In genomic region chr6:13380819-13381218, GRCm38 (mm10) we compare ENCODE assay signal across 34 mouse cellular contexts.
"Had no signal": no experiment of that assay in that cellular context is flagged by ENCODE, and none has a peak within 500 bp of the region (broad histone marks: within the 10 kb centered on the region; RNA-seq: fewer than 3 reads in every experiment).

No protein-coding gene starts in this region.

- H3K4me1 ChIP-seq: heart, embryonic 12.5 days; heart, embryonic 13.5 days; heart, embryonic 15.5 days; hindbrain, embryonic 10.5 days; hindbrain, embryonic 12.5 days; hindbrain, embryonic 13.5 days; hindbrain, embryonic 15.5 days; intestine, embryonic 15.5 days; kidney, embryonic 15.5 days had no signal

- H3K4me3 ChIP-seq: heart, embryonic 12.5 days; heart, embryonic 13.5 days; heart, embryonic 15.5 days; hindbrain, embryonic 10.5 days; hindbrain, embryonic 12.5 days; hindbrain, embryonic 13.5 days; hindbrain, embryonic 15.5 days; intestine, embryonic 15.5 days; kidney, embryonic 15.5 days; layer of hippocampus, adult 2 months; left cerebral cortex, adult 2 months had no signal

- ATAC-seq: hindbrain, embryonic 16.5 days; hindbrain, postnatal 0 days; inflammation-experienced regulatory T-cells, adult 6 months; intestine, embryonic 15.5 days; intestine, embryonic 16.5 days; intestine, postnatal 0 days had no signal

- H3K27me3 ChIP-seq: heart, embryonic 12.5 days; heart, embryonic 13.5 days; heart, embryonic 15.5 days; hindbrain, embryonic 12.5 days; hindbrain, embryonic 13.5 days; hindbrain, embryonic 15.5 days; intestine, embryonic 15.5 days; kidney, embryonic 15.5 days had no signal

- DNase-seq: heart, postnatal 10 days; heart, postnatal 14 days; heart, postnatal 36 days; heart, postnatal 4 days; kidney, adult 18-20 months; kidney, adult 2 months; kidney, adult 8-10 months; kidney, adult 9 months; kidney, postnatal 10 days; kidney, postnatal 14 days; kidney, postnatal 25 days; kidney, postnatal 36 days; kidney, postnatal 4 days; layer of hippocampus, adult 9-11 months; layer of hippocampus, postnatal 36 days had no signal

- H3K36me3 ChIP-seq: heart, embryonic 12.5 days; heart, embryonic 13.5 days; heart, embryonic 15.5 days; hindbrain, embryonic 10.5 days; hindbrain, embryonic 12.5 days; hindbrain, embryonic 13.5 days; hindbrain, embryonic 15.5 days; intestine, embryonic 15.5 days; kidney, embryonic 15.5 days had no signal

- H3K9ac ChIP-seq: heart, embryonic 12.5 days; heart, embryonic 13.5 days; heart, embryonic 15.5 days; hindbrain, embryonic 12.5 days; hindbrain, embryonic 13.5 days; hindbrain, embryonic 14.5 days; hindbrain, embryonic 15.5 days; intestine, embryonic 15.5 days; kidney, embryonic 15.5 days had no signal

- H3K4me2 ChIP-seq: heart, embryonic 11.5 days; heart, embryonic 12.5 days; heart, embryonic 13.5 days; heart, embryonic 15.5 days; hindbrain, embryonic 12.5 days; hindbrain, embryonic 13.5 days; hindbrain, embryonic 14.5 days; hindbrain, embryonic 15.5 days; intestine, embryonic 15.5 days; kidney, embryonic 15.5 days had no signal

- H3K9me3 ChIP-seq: heart, embryonic 15.5 days; hindbrain, embryonic 10.5 days; hindbrain, embryonic 12.5 days; hindbrain, embryonic 13.5 days; hindbrain, embryonic 15.5 days; intestine, embryonic 15.5 days; kidney, embryonic 15.5 days had no signal

- H3K27ac ChIP-seq: heart, embryonic 13.5 days; heart, embryonic 15.5 days; hindbrain, embryonic 10.5 days; hindbrain, embryonic 12.5 days; hindbrain, embryonic 13.5 days; hindbrain, embryonic 14.5 days; hindbrain, embryonic 15.5 days; hindbrain, postnatal 0 days; intestine, embryonic 15.5 days; kidney, embryonic 15.5 days; kidney, postnatal 0 days; layer of hippocampus, adult 2 months; left cerebral cortex, adult 2 months had no signal
